Mouse (Mus musculus) MEL (cell line): ENCODE results near the gene Srcin1. TPM values are rescaled to one million over a fixed set of nuclear protein-coding genes. Genes with fewer than 3 reads are reported as not detected.

Source experiments
- DNase-seq: peaks from one replicate; pipeline ENCODE4 v3.0.0; 2011; ENCODE audit warnings: low read depth, low spot score
- H3K27ac ChIP-seq: 2 replicates; pipeline ENCODE4 v1.5.1; 2012; ENCODE audit warnings: low read depth, mild to moderate bottlenecking, control low read depth, low read length, moderate library complexity; ENCODE audit not compliant: control insufficient read depth
- H3K27me3 ChIP-seq, 2 experiments: fragments of 150-350 bp in 1 of 2; sonication (generic) in 1 of 2; 2 replicates each; pipeline ENCODE4 v1.6.1; 2012; ENCODE audit warnings: low read length in 2 of 2, mild to moderate bottlenecking in 2 of 2, improper control_type of control experiment in 1 of 2, moderate library complexity in 1 of 2; ENCODE audit not compliant: insufficient read depth in 2 of 2, control insufficient read depth in 1 of 2
- H3K36me3 ChIP-seq, 2 experiments: 2 replicates each; pipeline ENCODE4 v1.6.1; 2012 to 2014; ENCODE audit warnings: low read length in 2 of 2, improper control_type of control experiment in 1 of 2, inconsistent platforms in 1 of 2, mild to moderate bottlenecking in 1 of 2; ENCODE audit not compliant: insufficient read depth in 2 of 2, control insufficient read depth in 1 of 2
- H3K4me1 ChIP-seq, 2 experiments: fragments of 150-350 bp in 1 of 2; sonication (generic) in 1 of 2; 2 replicates each; pipeline ENCODE4 v1.6.1; 2012; ENCODE audit warnings: low read length in 2 of 2, improper control_type of control experiment in 1 of 2, mild to moderate bottlenecking in 1 of 2; ENCODE audit not compliant: insufficient read depth in 2 of 2, control insufficient read depth in 1 of 2
- H3K4me3 ChIP-seq, 2 experiments: fragments of 150-350 bp in 1 of 2; sonication (generic) in 1 of 2; 2 replicates each; pipeline ENCODE4 v1.5.1; 2012; ENCODE audit warnings: low read depth in 2 of 2, low read length in 2 of 2, mild to moderate bottlenecking in 2 of 2, moderate library complexity in 2 of 2, control low read depth in 1 of 2, improper control_type of control experiment in 1 of 2; ENCODE audit not compliant: control insufficient read depth in 1 of 2, insufficient read depth in 1 of 2
- H3K79me2 ChIP-seq: 2 replicates; pipeline ENCODE4 v1.6.1; 2012; ENCODE audit warnings: mild to moderate bottlenecking, low read length, moderate library complexity; ENCODE audit not compliant: control insufficient read depth, poor library complexity, insufficient read depth
- H3K9ac ChIP-seq: 2 replicates; pipeline ENCODE4 v1.6.1; 2012; ENCODE audit warnings: low read depth, mild to moderate bottlenecking, control low read depth, low read length, moderate library complexity; ENCODE audit not compliant: control insufficient read depth, poor library complexity, severe bottlenecking
- H3K9me3 ChIP-seq: fragments of 150-350 bp; sonication (generic); replicated peaks from 2 replicates; pipeline ENCODE4 v1.6.1; 2012; ENCODE audit warnings: mild to moderate bottlenecking, low read length, improper control_type of control experiment, moderate library complexity; ENCODE audit not compliant: insufficient read depth
- CHD2 ChIP-seq: IDR thresholded peaks from 2 replicates; pipeline ENCODE4 v1.6.1; 2011; ENCODE audit warnings: low read length, improper control_type of control experiment
- ETS1 ChIP-seq: IDR thresholded peaks from 2 replicates; pipeline ENCODE4 v1.6.1; 2012; ENCODE audit warnings: low read depth, mild to moderate bottlenecking, inconsistent platforms, low read length, improper control_type of control experiment, moderate library complexity
- GABPA ChIP-seq: IDR thresholded peaks from 2 replicates; pipeline ENCODE4 v1.6.1; 2012; ENCODE audit warnings: low read depth, mild to moderate bottlenecking, inconsistent platforms, low read length, improper control_type of control experiment, moderate library complexity
- GATA1 ChIP-seq: IDR thresholded peaks from 2 replicates; pipeline ENCODE4 v1.6.1; 2011; ENCODE audit warnings: low read depth, low read length, improper control_type of control experiment
- MAFK ChIP-seq: IDR thresholded peaks from 2 replicates; pipeline ENCODE4 v1.6.1; 2011; ENCODE audit warnings: low read depth, mild to moderate bottlenecking, low read length, improper control_type of control experiment, borderline replicate concordance
- MAX ChIP-seq: IDR thresholded peaks from 2 replicates; pipeline ENCODE4 v1.6.1; 2011; ENCODE audit warnings: low read length, improper control_type of control experiment
- MYB ChIP-seq: IDR thresholded peaks from 2 replicates; pipeline ENCODE4 v1.6.1; 2011; ENCODE audit warnings: mild to moderate bottlenecking, low read depth, low read length, improper control_type of control experiment
- MYC ChIP-seq: IDR thresholded peaks from 2 replicates; pipeline ENCODE4 v1.6.1; 2011; ENCODE audit warnings: low read depth, mild to moderate bottlenecking, low read length, improper control_type of control experiment, moderate library complexity
- NELFE ChIP-seq: IDR thresholded peaks from 2 replicates; pipeline ENCODE4 v1.6.1; 2011; ENCODE audit warnings: low read depth, low read length, improper control_type of control experiment
- POLR2AphosphoS2 ChIP-seq: IDR thresholded peaks from 2 replicates; pipeline ENCODE4 v1.6.1; 2011; ENCODE audit warnings: low read length, improper control_type of control experiment
- POLR2AphosphoS5 ChIP-seq: IDR thresholded peaks from 2 replicates; pipeline ENCODE4 v1.6.1; 2012; ENCODE audit warnings: low read depth, borderline replicate concordance, mild to moderate bottlenecking, inconsistent platforms, low read length, moderate library complexity, mixed read lengths
- RAD21 ChIP-seq: IDR thresholded peaks from 2 replicates; pipeline ENCODE4 v1.6.1; 2011; ENCODE audit warnings: mild to moderate bottlenecking, low read depth, low read length, improper control_type of control experiment
- SMC3 ChIP-seq: IDR thresholded peaks from 2 replicates; pipeline ENCODE4 v1.6.1; 2011; ENCODE audit warnings: low read depth, low read length, improper control_type of control experiment
- TAL1 ChIP-seq: IDR thresholded peaks from 2 replicates; pipeline ENCODE4 v1.6.1; 2012; ENCODE audit warnings: mild to moderate bottlenecking, inconsistent platforms, low read length, moderate library complexity, mixed read lengths
- TCF12 ChIP-seq: IDR thresholded peaks from 2 replicates; pipeline ENCODE4 v1.6.1; 2014; ENCODE audit warnings: low read depth, mild to moderate bottlenecking, inconsistent platforms, low read length, improper control_type of control experiment, moderate library complexity
- USF2 ChIP-seq, 2 experiments: IDR thresholded peaks; 2 replicates each; pipeline ENCODE4 v1.6.1; 2011 to 2012; ENCODE audit warnings: improper control_type of control experiment in 2 of 2, low read length in 2 of 2, borderline replicate concordance in 1 of 2, inconsistent platforms in 1 of 2, low read depth in 1 of 2, mild to moderate bottlenecking in 1 of 2; ENCODE audit not compliant: insufficient read depth in 1 of 2
- ZMIZ1 ChIP-seq: IDR thresholded peaks from 2 replicates; pipeline ENCODE4 v1.6.1; 2012; ENCODE audit warnings: low read depth, mild to moderate bottlenecking, inconsistent platforms, low read length, improper control_type of control experiment, moderate library complexity
- ZNF384 ChIP-seq: IDR thresholded peaks from 2 replicates; pipeline ENCODE4 v1.6.1; 2012; ENCODE audit warnings: low read depth, mild to moderate bottlenecking, inconsistent platforms, low read length, improper control_type of control experiment
- polyA plus RNA-seq, 2 experiments: library from polyadenylated mRNA; stranded (reverse) in 1 of 2; unstranded in 1 of 2; fragments of >175 nt in 1 of 2; fragments of >200 nt in 1 of 2; gene quantifications; 2 replicates each; pipeline versions ENCODE4 v1.2.1 to v1.2.4; 2012; ENCODE audit warnings: low replicate concordance in 2 of 2, low read depth in 1 of 2; ENCODE audit not compliant: insufficient read length in 2 of 2, insufficient read depth in 1 of 2, missing spikeins in 1 of 2
- total RNA-seq: library from RNA; depleted of rRNA; stranded (reverse); fragments of 300-350 nt; gene quantifications from 2 replicates; pipeline ENCODE4 v1.2.3, GENCODE M21; 2012

Gene Srcin1
- total and polyA plus RNA-seq, 3 experiments: 0.04 to 0.10 TPM; not detected in 1

- Histone ChIP-seq H3K36me3 (no peaks in the 10 kb centered on the region), H3K9ac (no peak overlapping the region), H3K27ac (no peak overlapping the region), H3K9me3 (no peaks in the 10 kb centered on the region), H3K27me3 (peaks cover 21 to 25% of the 10 kb centered on the region in 2 experiments), H3K79me2 (no peaks in the 10 kb centered on the region), H3K4me1 (no peaks in the 10 kb centered on the region), H3K4me3 (no peak overlapping the region)
- TF ChIP-seq NELFE: no peak
- no peak for TF ChIP-seq MYB
- TF ChIP-seq RAD21: no peak
- TF ChIP-seq GABPA: no peak
- TF ChIP-seq ZNF384: no peak
- TF ChIP-seq MYC: no peak
- no peak for DNase-seq
Measured at GRCm38 (mm10) chr11:97567480-97567879, 8.5 kb downstream of the Srcin1 start.

DNA sequence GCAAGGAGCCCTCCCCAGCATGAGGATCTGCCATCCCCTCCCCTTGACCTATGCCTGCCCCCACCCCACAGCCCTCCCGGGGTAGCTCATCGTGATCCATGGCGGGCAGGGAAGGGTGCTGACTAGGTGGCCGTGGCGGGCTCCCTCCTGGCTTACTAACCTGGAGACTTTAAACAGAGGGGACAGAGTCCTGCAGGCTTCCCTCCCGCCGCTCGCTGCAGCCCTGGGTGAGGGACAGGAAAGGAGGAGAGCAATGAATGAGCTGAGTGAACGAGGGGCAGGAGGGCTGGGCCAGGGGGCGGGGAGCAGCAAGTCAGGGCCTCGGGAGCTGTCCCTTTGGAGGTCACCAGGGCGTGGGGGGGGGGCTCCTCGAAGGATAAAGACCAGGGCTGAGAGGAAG lies 9.4 kb downstream of the Srcin1 start:
- H3K27me3 ChIP-seq: peaks cover 24 to 27% of the 10 kb centered on the region in 2 experiments
- no peak overlapping the region for H3K27ac ChIP-seq
- no peak for TF ChIP-seq TAL1
- TF ChIP-seq MAFK: no peak
- TF ChIP-seq CHD2: no peak
- no peak for TF ChIP-seq USF2 (IDR thresholded peaks at IDR 0.05; ENCODE audit: borderline replicate concordance in 1 of 2, insufficient read depth in 1 of 2, low read depth in 1 of 2, low read length in 2 of 2)
- TF ChIP-seq TCF12: no peak
- no peak for TF ChIP-seq ZMIZ1
- TF ChIP-seq POLR2AphosphoS2: no peak
- no peak for TF ChIP-seq MAX
- no peak for TF ChIP-seq SMC3
- no peak for TF ChIP-seq GATA1
- TF ChIP-seq NELFE: no peak
- TF ChIP-seq, all 39 proteins: peak for 0

GRCm38 (mm10) chr11:97563730-97564129 lies 12.3 kb downstream of the Srcin1 start:
- no peak overlapping the region for H3K27ac ChIP-seq
- H3K9me3 ChIP-seq: no peaks in the 10 kb centered on the region
- no peak overlapping the region for H3K9ac ChIP-seq
- no peaks in the 10 kb centered on the region for H3K4me1 ChIP-seq
- H3K79me2 ChIP-seq: no peaks in the 10 kb centered on the region
- H3K27me3 ChIP-seq: peaks cover 23 to 25% of the 10 kb centered on the region in 2 experiments
- no peak for DNase-seq
- H3K36me3 ChIP-seq: no peaks in the 10 kb centered on the region
- TF ChIP-seq POLR2AphosphoS5 (no peak), ETS1 (no peak)
- TF ChIP-seq, all 39 proteins: peak for 0
- no peak overlapping the region for H3K4me3 ChIP-seq

More for the DNA sequence above, 9.4 kb downstream of the Srcin1 start:
- H3K4me3 ChIP-seq: no peak overlapping the region
- H3K79me2 ChIP-seq: no peaks in the 10 kb centered on the region
- no peak for DNase-seq
- H3K9me3 ChIP-seq: no peaks in the 10 kb centered on the region
- H3K4me1 ChIP-seq: no peaks in the 10 kb centered on the region
- H3K9ac ChIP-seq: no peak overlapping the region
- H3K36me3 ChIP-seq: no peaks in the 10 kb centered on the region
